Mouse (Mus musculus): ENCODE results near the gene Lrrc8d. TPM values are rescaled to one million over a fixed set of nuclear protein-coding genes. Genes with fewer than 3 reads are reported as not detected.

Gene Lrrc8d
- polyA plus RNA-seq, 1 experiment from 2014 or later = 22.9 TPM

- Histone ChIP-seq H3K27me3 (ENCODE audit: control insufficient read depth, insufficient read depth, low read length) (no peaks in the 10 kb centered on the region), H3K4me2 (ENCODE audit: low read depth, low read length) (no peak overlapping the region), H3K27ac (replicated peaks; ENCODE audit: low read depth, low read length) (no peak overlapping the region), H3K36me3 (replicated peaks; ENCODE audit: control insufficient read depth, insufficient read depth, low read depth, low read length) (no peaks in the 10 kb centered on the region), H3K4me1 (ENCODE audit: control insufficient read depth, insufficient read depth, low read length) (no peaks in the 10 kb centered on the region), H3K9me3 (replicated peaks; ENCODE audit: control insufficient read depth, low read length) (no peaks in the 10 kb centered on the region), H3K4me3 (ENCODE audit: low read depth, low read length) (no peak overlapping the region), H3K9ac (replicated peaks; ENCODE audit: low read length) (no peak overlapping the region)
- WGBS = 81% methylated on average over 9 of the region's 9 CpGs
- ATAC-seq (replicated peaks; ENCODE audit: insufficient number of reproducible peaks, low FRiP score, low TSS enrichment, low read depth) (no peak), DNase-seq (ENCODE audit: low spot score) (no peak)
Observed at GRCm38 (mm10) chr5:105702580-105703285, 3.0 kb downstream of the Lrrc8d start.

DNA sequence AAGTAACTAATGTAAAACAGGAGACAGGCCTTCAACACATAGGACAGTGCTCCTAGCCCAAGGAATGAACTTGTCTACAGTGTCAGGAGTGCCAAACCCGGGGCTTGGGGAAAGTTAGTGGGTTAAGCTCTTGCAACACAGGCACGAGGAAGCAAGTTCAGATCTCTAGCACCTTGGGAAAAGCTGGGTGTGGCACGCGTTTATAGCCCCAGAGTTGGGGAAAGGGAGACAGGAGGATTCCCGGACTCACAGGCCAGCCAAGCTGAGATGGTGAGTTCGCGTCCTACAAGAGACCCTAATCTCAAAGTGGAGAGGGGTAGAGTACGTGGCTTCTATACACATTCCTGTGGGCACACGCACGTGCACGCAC lies 3.5 kb downstream of the Lrrc8d start:
- WGBS = 88% methylated on average over 11 of the region's 11 CpGs
- Histone ChIP-seq H3K4me2 (ENCODE audit: low read depth, low read length) (no peak overlapping the region), H3K9ac (replicated peaks; ENCODE audit: low read length) (no peak overlapping the region), H3K4me3 (ENCODE audit: low read depth, low read length) (no peak overlapping the region), H3K36me3 (replicated peaks; ENCODE audit: control insufficient read depth, insufficient read depth, low read depth, low read length) (no peaks in the 10 kb centered on the region), H3K27me3 (ENCODE audit: control insufficient read depth, insufficient read depth, low read length) (no peaks in the 10 kb centered on the region), H3K4me1 (ENCODE audit: control insufficient read depth, insufficient read depth, low read length) (no peaks in the 10 kb centered on the region), H3K9me3 (replicated peaks; ENCODE audit: control insufficient read depth, low read length) (no peaks in the 10 kb centered on the region), H3K27ac (replicated peaks; ENCODE audit: low read depth, low read length) (no peak overlapping the region)
- DNase-seq (ENCODE audit: low spot score) (no peak), ATAC-seq (replicated peaks; ENCODE audit: insufficient number of reproducible peaks, low FRiP score, low TSS enrichment, low read depth) (no peak)

DNA sequence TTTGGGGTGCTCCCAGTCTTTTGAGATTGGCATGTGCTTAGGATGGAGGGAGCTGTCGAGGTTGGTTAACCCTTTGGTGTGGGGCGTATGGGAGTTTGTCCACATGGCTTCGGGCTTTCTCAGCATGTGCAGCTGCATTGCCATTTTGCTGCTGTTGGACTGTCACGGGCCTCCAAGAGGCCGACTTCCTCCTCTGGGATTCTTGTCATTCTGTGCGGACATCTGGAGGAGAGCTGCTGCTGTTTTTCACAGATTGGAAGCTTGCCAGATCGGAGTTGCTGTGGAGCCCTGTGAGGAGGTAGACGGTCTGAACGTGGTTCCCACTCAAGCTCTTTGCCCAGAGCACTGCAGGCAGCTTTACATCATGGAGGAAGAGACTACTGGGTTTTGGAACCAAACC lies 4.8 kb downstream of the Lrrc8d start:
- Histone ChIP-seq H3K9ac (replicated peaks; ENCODE audit: low read length) (no peak overlapping the region), H3K4me3 (ENCODE audit: low read depth, low read length) (no peak overlapping the region), H3K4me2 (ENCODE audit: low read depth, low read length) (no peak overlapping the region), H3K9me3 (replicated peaks; ENCODE audit: control insufficient read depth, low read length) (no peaks in the 10 kb centered on the region), H3K4me1 (ENCODE audit: control insufficient read depth, insufficient read depth, low read length) (no peaks in the 10 kb centered on the region), H3K36me3 (replicated peaks; ENCODE audit: control insufficient read depth, insufficient read depth, low read depth, low read length) (no peaks in the 10 kb centered on the region), H3K27me3 (ENCODE audit: control insufficient read depth, insufficient read depth, low read length) (no peaks in the 10 kb centered on the region), H3K27ac (replicated peaks; ENCODE audit: low read depth, low read length) (no peak overlapping the region)
- peak; percentile 23 for DNase-seq (ENCODE audit: low spot score)
- WGBS = 63% methylated on average over 9 of the region's 9 CpGs
- ATAC-seq (replicated peaks; ENCODE audit: insufficient number of reproducible peaks, low FRiP score, low TSS enrichment, low read depth) = no peak

DNA sequence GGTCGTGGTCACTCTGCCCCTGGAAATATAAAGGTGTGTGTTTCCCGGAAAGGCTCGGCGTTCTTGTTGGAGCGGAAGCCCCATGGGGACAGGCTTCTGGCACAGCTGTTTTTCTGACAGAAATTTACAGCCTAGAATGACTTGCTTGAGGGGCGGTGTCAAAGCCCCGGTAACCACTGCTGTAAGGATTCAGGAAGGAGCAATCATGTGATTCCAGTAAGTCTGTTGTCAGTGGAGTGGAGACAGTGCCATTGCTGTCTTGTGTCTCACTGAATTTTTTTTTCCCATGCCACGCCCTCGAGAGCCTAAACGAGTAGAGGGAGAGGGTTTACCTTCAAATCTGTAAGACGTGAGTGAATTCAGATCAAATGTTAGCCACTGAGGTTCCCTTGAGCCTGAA lies 6.9 kb downstream of the Lrrc8d start:
- ATAC-seq (replicated peaks; ENCODE audit: insufficient number of reproducible peaks, low FRiP score, low TSS enrichment, low read depth) = no peak
- H3K27me3 ChIP-seq (ENCODE audit: control insufficient read depth, insufficient read depth, low read length) = no peaks in the 10 kb centered on the region
- 76% methylated on average over 11 of the region's 11 CpGs for WGBS
- H3K27ac ChIP-seq (replicated peaks; ENCODE audit: low read depth, low read length) = no peak overlapping the region
- no peaks in the 10 kb centered on the region for H3K36me3 ChIP-seq (replicated peaks; ENCODE audit: control insufficient read depth, insufficient read depth, low read depth, low read length)
- no peak overlapping the region for H3K4me3 ChIP-seq (ENCODE audit: low read depth, low read length)
- H3K4me1 ChIP-seq (ENCODE audit: control insufficient read depth, insufficient read depth, low read length) = no peaks in the 10 kb centered on the region
- no peak overlapping the region for H3K4me2 ChIP-seq (ENCODE audit: low read depth, low read length)
- DNase-seq (ENCODE audit: low spot score) = no peak
- no peaks in the 10 kb centered on the region for H3K9me3 ChIP-seq (replicated peaks; ENCODE audit: control insufficient read depth, low read length)
- no peak overlapping the region for H3K9ac ChIP-seq (replicated peaks; ENCODE audit: low read length)

- WGBS = 88% methylated on average over 5 of the region's 5 CpGs
- ATAC-seq (replicated peaks; ENCODE audit: insufficient number of reproducible peaks, low FRiP score, low TSS enrichment, low read depth) (no peak), DNase-seq (ENCODE audit: low spot score) (no peak)
- Histone ChIP-seq H3K4me1 (ENCODE audit: control insufficient read depth, insufficient read depth, low read length) (no peaks in the 10 kb centered on the region), H3K9me3 (replicated peaks; ENCODE audit: control insufficient read depth, low read length) (no peaks in the 10 kb centered on the region), H3K27me3 (ENCODE audit: control insufficient read depth, insufficient read depth, low read length) (no peaks in the 10 kb centered on the region), H3K36me3 (replicated peaks; ENCODE audit: control insufficient read depth, insufficient read depth, low read depth, low read length) (no peaks in the 10 kb centered on the region), H3K4me2 (ENCODE audit: low read depth, low read length) (no peak overlapping the region), H3K4me3 (ENCODE audit: low read depth, low read length) (no peak overlapping the region), H3K9ac (replicated peaks; ENCODE audit: low read length) (no peak overlapping the region), H3K27ac (replicated peaks; ENCODE audit: low read depth, low read length) (no peak overlapping the region)
Observed at GRCm38 (mm10) chr5:105708276-105708675, 8.5 kb downstream of the Lrrc8d start.

- H3K4me2 ChIP-seq (ENCODE audit: low read depth, low read length) = no peak overlapping the region
- 92% methylated on average over 7 of the region's 7 CpGs for WGBS
- no peak overlapping the region for H3K9ac ChIP-seq (replicated peaks; ENCODE audit: low read length)
- no peaks in the 10 kb centered on the region for H3K36me3 ChIP-seq (replicated peaks; ENCODE audit: control insufficient read depth, insufficient read depth, low read depth, low read length)
- H3K9me3 ChIP-seq (replicated peaks; ENCODE audit: control insufficient read depth, low read length) = no peaks in the 10 kb centered on the region
- H3K27me3 ChIP-seq (ENCODE audit: control insufficient read depth, insufficient read depth, low read length) = no peaks in the 10 kb centered on the region
- DNase-seq (ENCODE audit: low spot score) = no peak
- no peak overlapping the region for H3K4me3 ChIP-seq (ENCODE audit: low read depth, low read length)
- no peaks in the 10 kb centered on the region for H3K4me1 ChIP-seq (ENCODE audit: control insufficient read depth, insufficient read depth, low read length)
- 0 out of 2 replicates have a peak, but pooled peaks have one; percentile 21 for ATAC-seq (replicated peaks; ENCODE audit: insufficient number of reproducible peaks, low FRiP score, low TSS enrichment, low read depth)
- H3K27ac ChIP-seq (replicated peaks; ENCODE audit: low read depth, low read length) = no peak overlapping the region
Observed at GRCm38 (mm10) chr5:105710473-105710872, 10.7 kb downstream of the Lrrc8d start.

- H3K4me3 ChIP-seq (ENCODE audit: low read depth, low read length) = no peak overlapping the region
- no peaks in the 10 kb centered on the region for H3K9me3 ChIP-seq (replicated peaks; ENCODE audit: control insufficient read depth, low read length)
- DNase-seq (ENCODE audit: low spot score) (no peak), ATAC-seq (replicated peaks; ENCODE audit: insufficient number of reproducible peaks, low FRiP score, low TSS enrichment, low read depth) (no peak)
- no peaks in the 10 kb centered on the region for H3K4me1 ChIP-seq (ENCODE audit: control insufficient read depth, insufficient read depth, low read length)
- no peak overlapping the region for H3K4me2 ChIP-seq (ENCODE audit: low read depth, low read length)
- no peak overlapping the region for H3K9ac ChIP-seq (replicated peaks; ENCODE audit: low read length)
- H3K27me3 ChIP-seq (ENCODE audit: control insufficient read depth, insufficient read depth, low read length) = no peaks in the 10 kb centered on the region
- H3K27ac ChIP-seq (replicated peaks; ENCODE audit: low read depth, low read length) = no peak overlapping the region
- WGBS = 89% methylated on average over 6 of the region's 6 CpGs
- H3K36me3 ChIP-seq (replicated peaks; ENCODE audit: control insufficient read depth, insufficient read depth, low read depth, low read length) = no peaks in the 10 kb centered on the region
Observed at GRCm38 (mm10) chr5:105714446-105714845, 14.7 kb downstream of the Lrrc8d start.

GRCm38 (mm10) chr5:105715095-105715494 lies 15.3 kb downstream of the Lrrc8d start:
- ATAC-seq (replicated peaks; ENCODE audit: insufficient number of reproducible peaks, low FRiP score, low TSS enrichment, low read depth) = no peak

More at GRCm38 (mm10) chr5:105715095-105715494, 15.3 kb downstream of the Lrrc8d start:
- no peaks in the 10 kb centered on the region for H3K36me3 ChIP-seq (replicated peaks; ENCODE audit: control insufficient read depth, insufficient read depth, low read depth, low read length)
- no peaks in the 10 kb centered on the region for H3K4me1 ChIP-seq (ENCODE audit: control insufficient read depth, insufficient read depth, low read length)
- no peak for DNase-seq (ENCODE audit: low spot score)
- H3K4me3 ChIP-seq (ENCODE audit: low read depth, low read length) = no peak overlapping the region
- H3K27ac ChIP-seq (replicated peaks; ENCODE audit: low read depth, low read length) = no peak overlapping the region
- H3K9ac ChIP-seq (replicated peaks; ENCODE audit: low read length) = no peak overlapping the region
- no peaks in the 10 kb centered on the region for H3K9me3 ChIP-seq (replicated peaks; ENCODE audit: control insufficient read depth, low read length)
- H3K27me3 ChIP-seq (ENCODE audit: control insufficient read depth, insufficient read depth, low read length) = no peaks in the 10 kb centered on the region
- no peak overlapping the region for H3K4me2 ChIP-seq (ENCODE audit: low read depth, low read length)
- 87% methylated on average over 8 of the region's 8 CpGs for WGBS
